Mouse (Mus musculus) activated CD4-positive, CD25-positive, alpha-beta regulatory T cell, adult 4 months (primary cell): Measurements from ENCODE around the gene Ncdn. TPM values are rescaled to one million over a fixed set of nuclear protein-coding genes. Genes with fewer than 3 reads are reported as not detected.

ENCODE experiments used
- ATAC-seq: one replicate; pipeline ENCODE4 v1.8.0; 2017
- polyA plus RNA-seq, 2 experiments: library from polyadenylated mRNA; unstranded; fragments of 100-300 nt; shearing (Covaris generic); gene quantifications; one replicate each; pipeline ENCODE4 v1.2.1; 2017

Gene Ncdn
- 10 to 100 TPM; 11.5 to 14.0 TPM for polyA plus RNA-seq

DNA sequence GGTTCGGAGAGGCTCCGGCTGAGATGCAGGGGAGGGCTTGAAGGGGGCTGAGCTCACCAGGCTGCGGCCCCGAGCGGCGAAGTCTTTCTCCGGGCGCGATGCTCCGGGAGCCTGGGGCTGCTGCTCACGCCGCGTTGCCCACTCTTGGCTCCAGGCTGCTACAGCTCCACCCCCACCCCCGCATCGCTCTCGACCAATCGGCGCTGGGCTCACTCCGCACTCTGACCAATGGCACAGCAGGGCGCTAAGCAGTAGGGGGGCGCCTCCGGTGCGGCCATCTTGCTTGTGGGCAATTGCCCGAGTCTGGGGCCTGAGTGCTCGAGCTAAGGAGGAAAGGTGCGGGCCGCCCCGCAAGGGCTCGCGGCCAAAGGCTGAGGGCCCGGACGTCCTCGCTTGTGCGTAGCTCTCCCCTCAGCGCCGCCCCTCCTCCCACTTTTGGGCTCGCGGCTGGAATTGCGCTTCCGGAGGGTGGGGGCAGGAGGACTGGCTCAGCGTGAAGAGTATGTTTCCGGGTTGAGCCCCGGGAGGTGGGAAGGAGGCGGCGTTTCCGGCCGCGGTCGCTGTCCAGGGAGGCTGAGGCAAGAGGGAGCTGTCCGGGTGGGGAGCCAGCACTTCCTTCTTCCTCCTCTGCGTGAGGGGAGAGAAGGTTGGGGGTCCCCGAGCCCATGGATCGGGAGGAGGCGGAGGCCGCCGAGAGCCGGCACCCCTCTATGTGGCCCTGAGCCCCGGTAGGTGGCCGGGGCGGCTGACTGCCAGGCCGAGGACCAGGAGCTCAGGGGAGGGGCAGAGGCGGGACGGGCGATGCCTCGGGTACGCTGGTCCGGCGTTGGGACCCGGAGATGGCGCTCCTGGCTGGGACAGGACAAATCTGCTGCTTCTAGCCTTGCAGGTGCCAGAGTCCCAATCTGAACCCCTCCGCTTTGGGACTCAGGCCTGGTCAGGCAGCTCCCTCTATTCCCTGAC is at the start of gene Ncdn, which contains the start of gene AU040320:
Gene Ncdn (minus strand): TSS at position 171 of the 963 bp plus-strand sequence.
Gene AU040320 (plus strand): TSS at position 277 of the 963 bp plus-strand sequence.
- ATAC-seq = peak; percentile 96

DNA sequence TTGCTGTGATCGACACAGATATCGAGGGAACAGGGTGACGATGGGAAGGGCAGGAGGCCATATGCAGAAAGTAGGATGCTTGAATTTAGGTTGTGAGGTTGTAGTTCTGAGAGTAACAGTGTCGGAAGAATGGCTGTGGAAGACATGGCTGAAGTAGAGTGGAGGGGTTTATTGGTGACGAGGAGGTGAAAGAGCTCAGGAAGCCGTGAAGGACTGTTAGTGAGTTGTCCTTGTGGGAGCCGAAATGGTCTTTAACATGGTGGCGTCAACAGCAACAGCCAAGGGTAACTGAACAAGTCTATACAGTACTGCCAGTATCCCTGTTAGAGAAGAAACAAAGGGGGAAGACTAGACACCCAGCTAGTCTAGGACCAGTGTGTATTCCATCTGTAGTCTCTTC is 48.9 kb upstream of the Ncdn start:
- no peak for ATAC-seq

DNA sequence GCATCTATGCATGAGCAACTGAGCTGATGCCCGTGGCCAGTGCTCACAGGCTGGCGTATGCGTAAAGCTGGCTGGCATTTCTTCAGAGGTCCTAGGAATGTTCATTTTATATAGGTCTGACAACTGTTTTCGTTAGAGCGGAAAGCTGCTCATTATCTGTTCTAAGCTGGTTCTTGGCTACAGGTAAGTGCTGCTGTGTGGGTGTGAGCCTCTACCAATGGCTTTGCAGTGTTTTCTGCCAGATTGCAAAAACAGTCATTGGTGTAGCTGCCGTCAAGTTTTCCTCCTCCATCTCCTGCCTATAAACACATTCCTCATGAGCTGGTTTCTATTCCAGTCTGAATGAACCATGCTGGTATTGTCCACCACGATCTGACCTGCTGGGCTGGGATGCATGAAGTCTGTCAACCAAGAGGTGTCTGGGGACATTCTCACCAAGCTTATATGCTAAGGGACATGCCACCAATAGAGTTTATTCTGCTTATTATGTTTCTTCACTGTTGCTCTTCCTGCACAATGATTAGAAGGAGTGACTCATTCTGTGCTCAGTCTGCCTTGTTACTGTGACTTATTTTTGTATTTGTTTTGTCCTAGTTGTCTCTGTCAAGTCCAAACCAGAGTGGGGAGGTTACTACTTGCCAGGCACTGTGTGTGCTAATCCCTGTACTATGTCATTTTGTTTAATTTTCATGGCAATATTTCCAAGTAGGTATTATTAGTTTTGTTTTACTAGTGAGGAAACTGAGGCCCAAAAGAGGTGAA is 39.3 kb upstream of the Ncdn start:
- no peak for ATAC-seq

DNA sequence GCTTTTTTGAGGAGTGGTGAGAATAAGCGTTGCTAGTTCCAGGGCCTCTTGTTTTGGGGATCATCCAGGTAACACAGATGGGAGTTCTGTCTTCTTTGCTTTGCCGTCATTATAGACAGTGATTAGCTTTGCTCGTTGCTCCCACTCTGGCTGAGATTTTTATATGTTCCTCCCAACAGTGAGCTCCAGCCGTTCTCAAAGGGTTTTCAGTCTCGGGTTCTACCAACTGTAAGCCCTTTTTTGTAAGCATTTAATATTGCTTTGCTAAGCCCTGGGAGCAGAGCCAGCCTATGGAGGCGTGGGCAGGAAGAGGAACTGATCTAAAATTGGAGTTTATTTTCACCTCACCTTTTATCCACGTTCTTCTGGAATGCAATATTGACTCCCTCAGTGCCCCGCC is 29.8 kb upstream of the Ncdn start:
- ATAC-seq = no peak

DNA sequence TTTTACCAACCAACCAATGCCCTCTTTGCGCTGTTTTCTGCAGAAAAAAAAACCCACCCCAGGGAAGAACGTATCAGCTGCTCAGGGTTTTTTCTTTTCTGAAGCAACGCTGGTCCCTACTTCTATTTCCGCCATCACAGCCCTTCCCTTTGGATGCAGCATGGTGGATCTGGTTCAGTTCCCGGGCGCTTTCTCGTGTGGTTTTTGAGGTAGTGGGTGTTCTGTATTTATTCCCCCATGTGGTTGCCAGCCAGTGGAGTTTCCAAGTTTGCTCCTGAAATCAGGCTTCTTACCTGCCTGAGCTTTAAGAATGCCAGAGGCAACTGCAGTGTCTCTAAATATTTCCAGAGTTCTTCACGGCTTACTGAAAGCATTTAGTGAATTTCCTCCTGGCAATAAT is 29.3 kb upstream of the Ncdn start:
- no peak for ATAC-seq

DNA sequence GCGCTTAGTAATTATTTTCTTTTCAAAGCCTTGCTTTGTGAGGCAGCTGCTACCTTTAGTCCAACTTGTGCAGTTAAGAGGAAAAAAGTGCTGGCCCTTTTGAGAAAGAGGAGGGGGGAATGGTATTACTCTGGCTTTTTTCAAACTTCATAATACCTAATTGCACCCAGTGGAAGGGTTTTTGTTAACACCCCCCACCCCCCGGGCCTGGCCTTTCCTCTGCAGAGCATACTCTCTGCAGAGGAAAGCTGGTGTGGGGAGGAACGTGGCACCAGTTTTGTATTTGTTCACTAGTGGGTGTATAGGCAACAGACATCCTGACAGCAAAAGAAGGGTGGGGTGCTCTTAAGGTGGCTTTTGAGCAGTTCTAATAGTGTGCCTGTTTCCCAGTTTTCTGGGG is 28.6 kb upstream of the Ncdn start:
- ATAC-seq = no peak

DNA sequence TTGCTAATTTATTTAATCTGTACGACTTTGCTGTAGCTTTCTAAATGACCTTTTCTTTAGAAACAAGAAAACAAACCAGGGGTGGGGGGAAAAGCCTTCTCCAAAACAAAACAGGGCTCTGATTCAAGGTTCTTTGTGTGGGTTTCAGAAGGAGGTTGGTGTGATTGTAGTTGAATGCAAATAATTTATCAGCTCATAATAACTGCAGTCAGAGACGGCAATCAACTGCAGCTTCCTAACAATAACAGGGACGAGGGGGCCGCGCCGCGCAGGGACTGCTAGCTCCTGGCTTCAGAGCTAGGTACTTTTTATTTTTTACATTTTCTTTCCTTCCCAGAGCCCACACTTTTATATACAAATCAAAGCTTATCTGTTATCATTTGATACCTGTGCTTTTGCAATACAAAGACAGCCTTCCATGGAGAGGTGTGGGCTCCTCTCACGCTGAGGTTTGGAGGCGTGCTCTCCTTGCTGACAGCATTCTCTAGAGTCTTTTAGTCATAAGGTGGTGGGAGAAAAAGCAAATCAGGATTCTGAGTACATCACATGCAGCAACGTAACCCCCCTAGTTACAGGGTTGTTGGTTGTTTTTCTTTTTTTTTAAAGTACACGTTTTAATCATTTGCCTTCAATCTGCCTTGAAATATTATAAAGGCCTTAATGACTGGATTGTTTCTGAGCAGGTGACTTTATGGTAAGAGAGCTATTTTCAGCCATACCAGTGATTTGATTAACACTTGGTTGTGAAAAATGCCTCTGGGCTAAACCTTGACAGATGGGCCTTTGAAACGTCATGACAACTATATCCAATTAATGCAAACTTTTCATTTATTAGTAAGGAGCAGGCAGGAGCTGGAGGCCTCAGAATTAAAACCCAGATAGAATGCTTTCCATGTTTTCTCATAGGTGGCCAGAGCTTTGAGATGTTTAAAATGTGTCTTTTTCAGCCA is 26.9 kb upstream of the Ncdn start:
- no peak for ATAC-seq

DNA sequence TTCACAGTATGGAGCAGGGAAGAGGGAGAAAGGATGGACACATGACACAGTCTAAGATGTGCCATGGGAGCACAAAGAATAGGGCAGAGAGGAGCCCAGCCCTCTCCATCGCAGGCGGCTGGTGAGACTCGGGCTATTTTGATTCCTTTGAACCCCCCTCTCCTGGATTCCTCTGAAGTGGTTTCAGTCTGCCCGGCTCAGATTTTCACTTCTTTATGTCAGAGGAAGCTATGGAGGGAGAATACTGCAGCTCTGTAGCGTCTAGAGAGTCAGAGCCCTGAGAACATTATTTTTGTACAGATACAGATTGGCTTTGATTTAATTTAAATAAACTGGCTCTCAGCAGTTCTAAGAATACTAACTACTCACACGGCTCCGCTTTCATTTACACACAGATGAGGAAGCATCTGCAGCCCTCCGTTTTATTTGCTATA is 25.9 kb upstream of the Ncdn start:
- no peak for ATAC-seq

DNA sequence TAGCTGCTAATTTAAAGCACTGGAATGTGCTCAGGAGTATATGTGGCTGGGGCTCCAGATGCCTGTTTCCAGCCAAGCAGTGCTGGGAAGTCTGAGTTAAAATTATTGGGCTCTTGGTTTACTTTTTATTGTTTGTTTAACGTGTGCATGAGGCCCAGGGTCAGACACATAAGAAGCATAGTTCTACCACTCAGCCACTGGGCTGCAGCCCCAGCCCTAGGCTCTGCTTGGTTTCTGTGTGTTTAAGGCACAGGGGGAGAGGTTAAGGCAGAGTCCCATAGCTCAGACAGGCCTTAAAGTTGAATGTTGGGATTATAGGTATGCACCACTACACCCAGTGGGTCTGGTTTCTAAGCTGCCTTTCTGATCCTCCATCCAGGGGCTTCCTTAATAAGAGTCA is 21.9 kb upstream of the Ncdn start:
- ATAC-seq = no peak

DNA sequence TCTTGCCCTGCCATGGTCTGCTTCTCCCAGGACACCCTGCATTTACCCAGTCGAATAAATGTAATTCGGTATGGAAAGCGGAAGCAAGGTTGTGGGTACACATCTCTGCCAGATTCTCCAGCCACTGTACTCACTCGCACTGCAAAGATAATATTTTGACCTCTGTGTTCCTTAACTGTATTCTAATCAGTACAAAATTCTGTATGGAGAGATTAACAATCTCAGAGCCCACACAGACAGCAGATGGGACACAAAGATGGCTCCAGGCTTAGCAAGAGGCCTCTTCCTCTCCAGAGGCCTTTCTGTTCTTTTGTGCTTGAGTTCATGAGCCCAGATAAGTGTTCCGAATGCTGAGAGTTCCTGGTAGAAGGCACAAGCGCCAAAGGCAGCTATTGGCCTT is 20.6 kb upstream of the Ncdn start:
- ATAC-seq = no peak

DNA sequence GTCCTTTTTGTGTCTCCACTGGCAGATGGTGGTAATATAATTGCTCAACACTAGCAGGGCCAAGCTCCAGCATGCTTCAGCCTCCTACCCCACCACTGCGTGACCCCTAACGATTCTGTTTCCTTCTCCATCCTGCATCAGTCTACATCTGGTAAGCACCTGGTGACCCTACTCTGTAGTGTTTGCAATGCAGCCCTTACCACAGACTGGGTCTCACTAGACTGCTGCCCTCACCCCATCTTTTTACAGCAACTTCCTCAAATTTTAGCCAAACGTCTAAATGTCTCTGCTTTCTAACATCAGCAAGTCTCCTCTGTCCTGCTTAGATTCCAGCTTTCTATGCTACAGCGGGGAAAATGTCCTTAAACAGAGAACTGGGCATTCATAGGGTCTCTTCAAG is 17.6 kb upstream of the Ncdn start:
- ATAC-seq = no peak

DNA sequence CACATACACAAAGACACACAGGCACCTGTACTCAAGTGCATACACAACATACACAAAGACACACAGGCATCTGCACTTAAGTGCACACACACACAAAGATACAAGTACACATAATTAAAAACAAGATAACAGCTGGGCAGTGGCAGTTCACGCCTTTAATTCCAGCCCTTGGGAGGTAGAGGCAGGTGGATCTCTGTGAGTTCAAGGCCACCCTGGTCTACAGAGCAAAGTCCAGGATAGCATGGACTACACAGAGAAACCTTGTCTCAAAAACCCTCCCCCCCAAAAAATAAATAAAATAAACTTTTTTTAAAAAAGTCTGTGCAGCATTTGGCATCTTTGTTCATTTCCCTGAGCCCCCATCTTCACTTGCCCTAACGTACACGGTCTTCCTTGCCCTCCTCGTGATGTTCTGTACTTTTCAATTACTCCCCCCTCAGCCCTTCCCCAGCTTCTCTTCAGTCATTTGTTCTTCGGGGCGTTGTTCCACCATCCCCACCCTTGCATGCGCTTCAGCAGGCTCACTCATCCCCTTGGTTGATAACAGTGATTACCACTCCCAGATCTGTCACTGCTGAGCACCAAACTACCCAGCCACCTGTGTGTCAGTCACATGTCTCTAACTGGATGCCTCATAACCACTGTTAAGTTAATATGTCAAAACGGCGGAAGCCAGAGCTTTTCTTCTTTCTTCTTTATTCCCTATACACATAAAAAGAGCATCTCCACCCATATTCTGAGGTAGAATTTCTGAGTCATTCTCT is 16.7 kb upstream of the Ncdn start:
- no peak for ATAC-seq

DNA sequence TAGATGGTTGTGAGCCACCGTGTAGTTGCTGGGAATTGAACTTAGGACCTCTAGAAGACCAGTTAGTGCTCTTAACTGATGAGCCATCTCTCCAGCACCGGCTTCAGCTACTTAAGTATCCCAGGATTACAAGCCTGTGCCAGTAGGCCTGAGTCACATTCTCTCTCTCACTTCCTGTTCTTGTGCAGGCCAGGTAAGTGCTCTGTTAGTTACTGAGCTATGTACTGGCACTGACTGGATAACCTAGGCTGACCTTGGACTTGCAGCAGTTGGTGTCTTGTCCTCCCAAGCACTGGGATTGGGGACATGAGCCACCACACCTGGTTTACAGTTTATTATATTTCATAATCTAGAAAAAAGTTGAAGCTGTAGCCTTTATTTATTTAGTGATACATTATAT is 10.2 kb upstream of the Ncdn start:
- ATAC-seq = no peak

DNA sequence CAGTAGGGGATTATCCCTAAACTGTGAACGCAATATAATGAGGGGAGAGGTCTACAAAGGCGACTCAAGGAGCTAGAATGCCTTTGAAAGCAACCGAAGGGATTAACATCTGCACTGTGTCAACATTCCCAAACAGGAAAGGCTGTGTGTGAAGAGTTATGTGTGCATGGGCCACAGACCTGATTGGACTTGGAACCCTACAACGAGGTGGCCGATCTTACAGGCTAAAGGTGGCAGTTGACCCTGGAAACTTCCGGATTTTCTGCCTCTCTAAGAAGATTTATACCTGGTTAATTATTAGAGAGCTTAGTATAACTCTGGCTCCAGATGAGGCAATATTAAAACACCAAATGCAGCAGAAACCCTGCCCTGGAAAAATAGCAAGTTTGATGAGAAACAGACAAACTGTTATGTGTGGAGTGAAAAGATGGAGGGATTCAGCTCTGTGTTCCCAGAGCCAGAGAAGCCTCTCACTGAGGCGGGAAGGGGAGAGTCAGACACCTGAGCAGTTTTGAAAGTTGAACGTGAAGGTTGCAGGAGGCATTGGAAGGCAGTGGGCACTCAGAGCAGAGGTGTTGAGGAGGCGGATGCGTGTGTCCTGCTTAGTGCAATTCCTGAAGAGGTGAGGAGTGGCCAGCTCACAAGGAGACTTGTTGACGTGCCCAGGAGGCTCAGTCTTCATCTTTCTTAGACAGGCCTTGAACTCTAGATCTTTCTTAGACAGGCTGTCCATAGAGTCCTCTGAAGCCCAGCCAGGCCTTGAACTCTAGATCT is 9.5 kb upstream of the Ncdn start:
- ATAC-seq = no peak

DNA sequence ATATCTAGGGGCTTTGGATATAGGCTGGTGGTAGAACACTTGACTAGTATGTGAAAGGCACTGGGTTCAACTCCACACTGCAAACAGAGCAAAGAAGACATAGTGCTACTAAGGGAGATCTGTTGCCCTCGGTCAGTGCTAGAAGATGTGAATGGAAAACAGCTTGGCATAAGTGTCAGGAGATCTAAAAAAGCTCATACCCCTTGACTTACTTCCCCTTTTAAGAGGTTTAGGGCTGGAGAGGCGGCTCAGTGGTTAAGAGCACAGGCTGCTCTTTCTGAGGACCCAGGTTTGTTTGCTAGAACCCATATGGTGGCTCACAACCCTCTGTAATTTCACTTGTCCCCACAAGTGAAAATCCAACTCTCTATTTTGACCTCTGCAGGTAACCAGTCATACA is 6.2 kb upstream of the Ncdn start:
- no peak for ATAC-seq

DNA sequence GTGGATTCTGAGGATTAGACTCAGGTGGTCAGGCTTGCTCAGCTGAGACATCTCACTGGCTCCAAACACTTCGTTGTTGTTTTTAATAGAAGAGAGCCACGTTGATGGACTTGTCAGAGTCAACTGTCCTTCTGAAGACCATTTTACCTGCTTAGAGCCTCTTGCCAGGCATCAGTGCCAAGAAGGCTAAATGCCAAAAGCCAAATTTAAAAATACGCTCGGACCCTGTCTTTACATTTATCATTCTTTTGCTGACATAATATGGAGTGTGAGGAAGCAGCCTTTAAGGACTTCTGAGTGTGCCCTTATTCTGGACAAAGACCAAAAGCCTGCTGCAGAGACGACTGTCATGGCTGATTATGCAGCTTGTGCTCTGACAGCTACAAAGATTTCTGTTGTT is 5.1 kb upstream of the Ncdn start:
- ATAC-seq = no peak

DNA sequence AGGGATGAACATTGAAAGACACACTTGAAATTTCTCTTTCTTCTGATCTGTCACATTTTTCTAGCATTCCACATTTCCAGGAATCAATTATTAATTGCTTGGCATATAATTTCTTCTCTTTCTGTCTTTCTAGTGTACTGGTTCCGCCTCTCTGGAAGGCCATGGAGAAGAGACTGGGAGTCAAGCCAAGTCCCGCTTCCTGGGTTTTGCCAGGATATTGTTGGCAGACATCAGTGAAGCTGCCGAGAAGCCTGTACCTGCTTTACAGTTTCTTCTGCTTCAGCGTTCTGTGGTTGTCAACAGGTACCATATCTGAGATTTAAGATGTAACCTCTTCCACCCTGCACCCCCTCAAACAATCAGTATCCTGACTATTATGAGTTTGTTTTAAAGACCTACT is 3.5 kb upstream of the Ncdn start:
- ATAC-seq = no peak

DNA sequence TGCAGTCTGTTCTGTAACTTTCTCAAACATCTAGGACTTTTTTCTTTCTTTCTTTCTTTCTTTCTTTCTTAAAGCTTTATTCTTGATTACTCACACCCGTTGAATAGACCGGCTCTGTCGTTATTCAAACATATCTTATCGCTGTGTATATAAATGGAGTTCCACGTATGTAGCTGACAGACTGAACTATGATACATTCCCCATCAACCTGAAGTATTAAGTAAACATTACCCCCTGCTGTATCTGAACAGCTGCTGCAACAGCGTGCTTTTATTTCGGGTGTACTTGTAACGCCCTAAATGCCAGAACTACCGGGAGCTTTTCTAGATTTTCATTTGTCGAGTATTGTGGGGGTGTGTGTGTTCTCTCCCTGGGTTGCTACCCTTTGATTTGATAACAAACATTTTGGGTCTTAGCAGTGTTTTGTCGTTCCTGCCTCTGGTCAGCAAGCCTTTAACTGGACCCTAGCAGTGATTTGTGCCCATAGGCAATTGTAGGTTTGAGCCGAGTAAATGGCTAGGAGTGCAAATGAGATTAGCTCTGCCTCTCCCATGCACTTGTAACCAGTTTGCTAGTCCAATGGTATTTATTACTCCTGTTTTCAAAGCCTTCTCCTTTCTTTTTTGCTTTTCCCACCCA is 1.6 kb upstream of the Ncdn start:
- ATAC-seq = no peak

DNA sequence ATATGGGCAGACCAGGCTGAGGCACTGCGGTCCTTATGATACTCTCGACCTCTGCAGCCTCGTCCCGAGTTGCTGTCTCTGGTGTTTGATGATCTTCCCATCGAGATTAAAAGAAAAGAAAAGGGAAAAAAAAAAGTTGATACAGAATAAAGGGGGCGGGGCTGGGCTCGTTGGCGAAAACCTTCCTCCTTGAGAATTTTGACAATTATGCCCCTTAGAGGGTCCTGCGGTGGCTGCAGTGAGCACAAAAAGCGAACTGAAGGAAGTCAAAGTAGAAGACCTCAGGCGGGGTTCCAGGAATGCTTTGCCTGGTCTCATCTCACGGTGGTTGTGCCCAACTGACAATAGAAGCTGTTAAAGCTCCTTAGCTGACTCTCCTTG is 983 bp upstream of the Ncdn start:
- no peak for ATAC-seq

DNA sequence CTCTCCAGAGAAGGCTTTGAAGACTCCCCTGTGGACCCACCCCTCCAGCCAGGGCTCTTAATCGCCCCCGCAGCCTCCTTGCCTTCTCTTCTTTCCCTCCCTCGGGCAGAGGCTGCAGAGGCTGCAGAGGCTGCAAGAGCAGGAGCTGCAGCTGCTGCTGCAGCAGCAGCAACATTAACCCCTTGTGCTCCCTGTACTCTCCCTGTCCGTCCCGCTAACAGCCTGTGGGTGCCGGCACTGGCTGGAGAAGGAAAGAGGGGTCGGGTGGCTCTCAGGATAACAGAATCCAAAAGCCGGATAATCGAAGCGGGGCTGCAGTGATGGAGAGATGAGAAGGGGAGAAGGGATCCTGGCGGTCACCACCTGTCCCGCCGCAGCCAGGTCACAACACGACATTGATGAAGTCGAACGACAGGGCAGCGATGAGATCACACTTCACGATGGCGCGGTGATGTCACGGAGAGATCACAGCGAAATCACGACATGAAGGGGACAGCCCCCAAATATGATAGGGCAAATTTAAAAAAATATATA is 563 bp downstream of the Ncdn start:
- ATAC-seq = peak; percentile 30
